Mouse (Mus musculus) heart, embryonic 16.5 days (tissue): Measurements from ENCODE around the gene Arl4a. TPM values are rescaled to one million over a fixed set of nuclear protein-coding genes. Genes with fewer than 3 reads are reported as not detected.

ENCODE experiments used
- ATAC-seq: fragments of 200-750 bp; cut with Nextera tagmentation; replicated peaks from 2 replicates; pipeline ENCODE4 v1.8.0; 2017; ENCODE audit warnings: moderate number of reproducible peaks; ENCODE audit not compliant: insufficient read depth, low FRiP score; ENCODE audit errors: extremely low read depth
- H3K27ac ChIP-seq: fragments of 300-500 bp; sonication (generic); 2 replicates; pipeline ENCODE4 v1.5.1; 2014; ENCODE audit warnings: mild to moderate bottlenecking, low read length, control low read depth, moderate library complexity
- H3K27me3 ChIP-seq: fragments of 300-500 bp; sonication (generic); 2 replicates; pipeline ENCODE4 v1.6.1; 2014; ENCODE audit warnings: low read length, mixed read lengths; ENCODE audit not compliant: control insufficient read depth, insufficient read depth
- H3K36me3 ChIP-seq: fragments of 300-500 bp; sonication (generic); 2 replicates; pipeline ENCODE4 v1.6.1; 2014; ENCODE audit not compliant: control insufficient read depth, insufficient read depth
- H3K4me1 ChIP-seq: fragments of 300-500 bp; sonication (generic); 2 replicates; pipeline ENCODE4 v1.6.1; 2014; ENCODE audit warnings: low read length, mixed read lengths; ENCODE audit not compliant: control insufficient read depth, insufficient read depth
- H3K4me2 ChIP-seq: fragments of 300-500 bp; sonication (generic); 2 replicates; pipeline ENCODE4 v1.6.1; 2014; ENCODE audit warnings: low read depth, mild to moderate bottlenecking, control low read depth, low read length
- H3K4me3 ChIP-seq: fragments of 300-500 bp; sonication (generic); 2 replicates; pipeline ENCODE4 v1.5.1; 2014; ENCODE audit warnings: mild to moderate bottlenecking, control low read depth, low read length
- H3K9ac ChIP-seq: fragments of 300-500 bp; sonication (generic); 2 replicates; pipeline ENCODE4 v1.6.1; 2014; ENCODE audit warnings: low read length, control low read depth
- H3K9me3 ChIP-seq: fragments of 300-500 bp; sonication (generic); replicated peaks from 2 replicates; pipeline ENCODE4 v1.6.1; 2016; ENCODE audit warnings: low read length; ENCODE audit not compliant: control insufficient read depth
- WGBS: fragments of 180-500 bp; shearing (Covaris S2); extraction: QIAGEN DNeasy Blood & Tissue Kit; methylation state at CpG from one replicate; pipeline ENCODE4 v1.1.7; 2014; 5-methylcytosine and 5-hydroxymethylcytosine counted together
- polyA plus RNA-seq: library from polyadenylated mRNA; unstranded; fragments of >200 nt; fragmentation: Nextera tagmentation; extraction: Ambion mirVana; gene quantifications from 2 replicates; pipeline ENCODE4 v1.2.1, GENCODE M21; 2015

Gene Arl4a
- polyA plus RNA-seq, 1 experiment from 2014 or later: 38.5 TPM

- Histone ChIP-seq H3K4me3 (no peak overlapping the region), H3K9ac (no peak overlapping the region), H3K4me2 (no peak overlapping the region), H3K27me3 (no peaks in the 10 kb centered on the region), H3K36me3 (no peaks in the 10 kb centered on the region), H3K4me1 (peaks cover 16% of the 10 kb centered on the region), H3K27ac (peak overlapping the region; percentile 21; the same call in 1 of the 2 replicates), H3K9me3 (no peaks in the 10 kb centered on the region)
- peak; percentile 52; the same call in 1 of the 2 replicates for ATAC-seq
- WGBS: 56% methylated on average over 8 of the region's 8 CpGs
Measured at GRCm38 (mm10) chr12:39957931-39958671, 79.7 kb downstream of the Arl4a start.

GRCm38 (mm10) chr12:39956396-39956795 is 81.4 kb downstream of the Arl4a start:
- Histone ChIP-seq H3K27ac (no peak overlapping the region), H3K4me2 (peak overlapping the region; percentile 51), H3K9ac (no peak overlapping the region), H3K9me3 (no peaks in the 10 kb centered on the region), H3K27me3 (no peaks in the 10 kb centered on the region), H3K4me3 (peak overlapping the region; percentile 25), H3K4me1 (peaks cover 16% of the 10 kb centered on the region), H3K36me3 (no peaks in the 10 kb centered on the region)
- WGBS: 28% methylated on average over 15 of the region's 15 CpGs
- ATAC-seq: peak; percentile 55

Other genes with a start within 250 kb of the Arl4a start
- 5.1 and 7.8 TPM in 2 replicates for gene Scin, start 96.2 kb upstream of the Arl4a start, polyA plus RNA-seq
- gene Lsmem1, start 161.5 kb upstream of the Arl4a start, polyA plus RNA-seq: 31.2 and 36.4 TPM in 2 replicates
- gene Ifrd1, start 210.5 kb upstream of the Arl4a start, polyA plus RNA-seq: 88.7 and 91.9 TPM in 2 replicates